Mouse (Mus musculus) midbrain, embryonic 10.5 days (tissue): Measurements from ENCODE around the gene Gtf2a1l. TPM values are rescaled to one million over a fixed set of nuclear protein-coding genes. Genes with fewer than 3 reads are reported as not detected.

ENCODE experiments used
- DNase-seq: peaks from one replicate; pipeline ENCODE4 v3.0.0-alpha.2; 2017; ENCODE audit warnings: low spot score
- H3K27ac ChIP-seq: fragments of 300-500 bp; sonication (generic); replicated peaks from 2 replicates; pipeline ENCODE4 v1.5.1; 2016; ENCODE audit warnings: mild to moderate bottlenecking
- H3K27me3 ChIP-seq: fragments of 300-500 bp; sonication (generic); 2 replicates; pipeline ENCODE4 v1.6.1; 2016; ENCODE audit warnings: low read depth, mild to moderate bottlenecking; ENCODE audit not compliant: poor library complexity, severe bottlenecking
- H3K36me3 ChIP-seq: fragments of 300-500 bp; sonication (generic); 2 replicates; pipeline ENCODE4 v1.6.1; 2016; ENCODE audit warnings: mild to moderate bottlenecking, moderate library complexity
- H3K4me1 ChIP-seq: fragments of 300-500 bp; sonication (generic); 2 replicates; pipeline ENCODE4 v1.6.1; 2016
- H3K4me3 ChIP-seq: fragments of 300-500 bp; sonication (generic); 2 replicates; pipeline ENCODE4 v1.5.1; 2016; ENCODE audit warnings: mild to moderate bottlenecking, moderate library complexity
- H3K9me3 ChIP-seq: fragments of 300-500 bp; sonication (generic); replicated peaks from 2 replicates; pipeline ENCODE4 v1.6.1; 2016; ENCODE audit warnings: mild to moderate bottlenecking
- WGBS: fragments of 180-500 bp; shearing (Covaris S2); methylation state at CpG from one replicate; pipeline ENCODE4 v1.1.7; 2016; 5-methylcytosine and 5-hydroxymethylcytosine counted together
- polyA plus RNA-seq: library from polyadenylated mRNA; unstranded; fragments of >200 nt; fragmentation: Nextera tagmentation; extraction: Ambion mirVana; gene quantifications from 2 replicates; pipeline ENCODE4 v1.2.1, GENCODE M21; 2016

Gtf2a1l gene
- polyA plus RNA-seq, 1 experiment from 2014 or later, result 0.19 TPM

- H3K27ac ChIP-seq, result peak overlapping the region; percentile 38
- 35% methylated on average over 2 of the region's 2 CpGs for WGBS
- H3K4me1 ChIP-seq, result peaks cover 26% of the 10 kb centered on the region
- no peak for DNase-seq
- no peak overlapping the region for H3K4me3 ChIP-seq
- H3K9me3 ChIP-seq, result no peaks in the 10 kb centered on the region
- no peaks in the 10 kb centered on the region for H3K36me3 ChIP-seq
- H3K27me3 ChIP-seq, result peaks cover 32% of the 10 kb centered on the region
Measured at GRCm38 (mm10) chr17:88669921-88670320, 1.5 kb downstream of the Gtf2a1l start.

GRCm38 (mm10) chr17:88670800-88671199 lies 2.3 kb downstream of the Gtf2a1l start:
- Histone ChIP-seq H3K9me3 (no peaks in the 10 kb centered on the region), H3K4me1 (peaks cover 26% of the 10 kb centered on the region), H3K36me3 (no peaks in the 10 kb centered on the region), H3K4me3 (no peak overlapping the region), H3K27me3 (peaks cover 29% of the 10 kb centered on the region), H3K27ac (no peak overlapping the region)
- DNase-seq, result no peak
- 40% methylated on average over 4 of the region's 4 CpGs for WGBS

- no peak for DNase-seq
- peaks cover 8% of the 10 kb centered on the region for H3K4me1 ChIP-seq
- WGBS, result 93% methylated on average over 23 of the region's 23 CpGs
- no peak overlapping the region for H3K27ac ChIP-seq
- H3K36me3 ChIP-seq, result no peaks in the 10 kb centered on the region
- no peak overlapping the region for H3K4me3 ChIP-seq
- H3K27me3 ChIP-seq, result 0 out of 2 replicates have a peak, but pooled peaks cover 3% of the 10 kb centered on the region
- no peaks in the 10 kb centered on the region for H3K9me3 ChIP-seq
Measured at GRCm38 (mm10) chr17:88675310-88676309, 7.2 kb downstream of the Gtf2a1l start.

GRCm38 (mm10) chr17:88688226-88688625 lies 19.8 kb downstream of the Gtf2a1l start:
- no peak for DNase-seq
- Histone ChIP-seq H3K27ac (no peak overlapping the region), H3K4me1 (no peaks in the 10 kb centered on the region), H3K4me3 (no peak overlapping the region), H3K36me3 (no peaks in the 10 kb centered on the region), H3K27me3 (no peaks in the 10 kb centered on the region), H3K9me3 (no peaks in the 10 kb centered on the region)
- 86% methylated on average over 11 of the region's 11 CpGs for WGBS

- Histone ChIP-seq H3K36me3 (no peaks in the 10 kb centered on the region), H3K9me3 (peaks cover 5% of the 10 kb centered on the region), H3K4me3 (no peak overlapping the region), H3K27ac (no peak overlapping the region), H3K27me3 (no peaks in the 10 kb centered on the region), H3K4me1 (peaks cover 8% of the 10 kb centered on the region)
- no peak for DNase-seq
- WGBS, result 68% methylated on average over 9 of the region's 9 CpGs
Measured at GRCm38 (mm10) chr17:88696656-88697333, 28.3 kb downstream of the Gtf2a1l start.

GRCm38 (mm10) chr17:88700901-88701300 lies 32.4 kb downstream of the Gtf2a1l start:
- peaks cover 5% of the 10 kb centered on the region for H3K9me3 ChIP-seq
- H3K4me3 ChIP-seq, result no peak overlapping the region
- no peaks in the 10 kb centered on the region for H3K27me3 ChIP-seq
- no peak overlapping the region for H3K27ac ChIP-seq
- no peak for DNase-seq
- peaks cover 13% of the 10 kb centered on the region for H3K4me1 ChIP-seq
- no peaks in the 10 kb centered on the region for H3K36me3 ChIP-seq

GRCm38 (mm10) chr17:88702345-88702744 lies 33.9 kb downstream of the Gtf2a1l start:
- Histone ChIP-seq H3K27ac (no peak overlapping the region), H3K36me3 (no peaks in the 10 kb centered on the region), H3K9me3 (peaks cover 5% of the 10 kb centered on the region), H3K27me3 (no peaks in the 10 kb centered on the region), H3K4me1 (peaks cover 16% of the 10 kb centered on the region), H3K4me3 (no peak overlapping the region)
- no peak for DNase-seq
- 50% methylated on average over 6 of the region's 6 CpGs for WGBS

GRCm38 (mm10) chr17:88703112-88703511 lies 34.7 kb downstream of the Gtf2a1l start:
- Histone ChIP-seq H3K36me3 (no peaks in the 10 kb centered on the region), H3K27ac (no peak overlapping the region), H3K27me3 (no peaks in the 10 kb centered on the region), H3K4me1 (peaks cover 15% of the 10 kb centered on the region), H3K4me3 (no peak overlapping the region), H3K9me3 (peaks cover 5% of the 10 kb centered on the region)
- no peak for DNase-seq
- 42% methylated on average over 4 of the region's 4 CpGs for WGBS

- Histone ChIP-seq H3K27me3 (no peaks in the 10 kb centered on the region), H3K27ac (peak overlapping the region; percentile 34), H3K4me1 (peaks cover 15% of the 10 kb centered on the region), H3K9me3 (no peaks in the 10 kb centered on the region), H3K4me3 (no peak overlapping the region), H3K36me3 (no peaks in the 10 kb centered on the region)
- peak; percentile 36 for DNase-seq
- WGBS, result 21% methylated on average over 8 of the region's 8 CpGs
Measured at GRCm38 (mm10) chr17:88706231-88706649, 37.8 kb downstream of the Gtf2a1l start.

- peaks cover 23% of the 10 kb centered on the region for H3K27me3 ChIP-seq
- H3K36me3 ChIP-seq, result no peaks in the 10 kb centered on the region
- no peaks in the 10 kb centered on the region for H3K9me3 ChIP-seq
- no peak for DNase-seq
- H3K27ac ChIP-seq, result 0 out of 2 replicates have a peak overlapping the region, but pooled peaks have one; percentile 18
- peaks cover 40% of the 10 kb centered on the region for H3K4me1 ChIP-seq
- no peak overlapping the region for H3K4me3 ChIP-seq
- WGBS, result 84% methylated on average over 8 of the region's 8 CpGs
Measured at GRCm38 (mm10) chr17:88749646-88750045, 81.2 kb downstream of the Gtf2a1l start.

GRCm38 (mm10) chr17:88752827-88753471 lies 84.5 kb downstream of the Gtf2a1l start:
- H3K27ac ChIP-seq, result peak overlapping the region; percentile 4; the same call in 1 of the 2 replicates
- no peaks in the 10 kb centered on the region for H3K9me3 ChIP-seq
- no peak overlapping the region for H3K4me3 ChIP-seq
- H3K4me1 ChIP-seq, result peaks cover 63% of the 10 kb centered on the region
- H3K36me3 ChIP-seq, result no peaks in the 10 kb centered on the region
- WGBS, result 12% methylated on average over 17 of the region's 17 CpGs
- DNase-seq, result no peak
- peaks cover 56% of the 10 kb centered on the region for H3K27me3 ChIP-seq

- WGBS, result 62% methylated on average over 12 of the region's 12 CpGs
- Histone ChIP-seq H3K27ac (peak overlapping the region; percentile 33; the same call in 1 of the 2 replicates), H3K27me3 (peaks cover 61% of the 10 kb centered on the region), H3K4me3 (no peak overlapping the region), H3K9me3 (no peaks in the 10 kb centered on the region), H3K4me1 (peaks cover 68% of the 10 kb centered on the region), H3K36me3 (no peaks in the 10 kb centered on the region)
- no peak for DNase-seq
Measured at GRCm38 (mm10) chr17:88753472-88753857, 85.0 kb downstream of the Gtf2a1l start.
